Mouse (Mus musculus): ENCODE results near the gene R3hdm4. TPM values are rescaled to one million over a fixed set of nuclear protein-coding genes. Genes with fewer than 3 reads are reported as not detected.

Gene R3hdm4
- polyA plus RNA-seq, 1 experiment: 13.0 TPM

- TF ChIP-seq GATA1 (IDR thresholded peaks at IDR 0.05; ENCODE audit: low read length) (no peak), TAL1 (IDR thresholded peaks at IDR 0.05; ENCODE audit: low read length) (no peak)
- H3K4me3 ChIP-seq (replicated peaks): no peak overlapping the region
- no peaks in the 10 kb centered on the region for H3K9me3 ChIP-seq (ENCODE audit: control insufficient read depth, low read length)
- H3K36me3 ChIP-seq (ENCODE audit: control insufficient read depth): peaks cover 57% of the 10 kb centered on the region
- peaks cover 48% of the 10 kb centered on the region for H3K4me1 ChIP-seq (ENCODE audit: control insufficient read depth)
- no peaks in the 10 kb centered on the region for H3K27me3 ChIP-seq (ENCODE audit: control insufficient read depth)
These were observed 14.0 kb upstream of the R3hdm4 start for GRCm38 (mm10) chr10:79934794-79935569.

- H3K4me3 ChIP-seq (replicated peaks): no peak overlapping the region
- peaks cover 46% of the 10 kb centered on the region for H3K4me1 ChIP-seq (ENCODE audit: control insufficient read depth)
- H3K27me3 ChIP-seq (ENCODE audit: control insufficient read depth): no peaks in the 10 kb centered on the region
- H3K36me3 ChIP-seq (ENCODE audit: control insufficient read depth): peaks cover 55% of the 10 kb centered on the region
- TF ChIP-seq TAL1 (IDR thresholded peaks at IDR 0.05; ENCODE audit: low read length) (no peak), GATA1 (IDR thresholded peaks at IDR 0.05; ENCODE audit: low read length) (no peak)
- H3K9me3 ChIP-seq (ENCODE audit: control insufficient read depth, low read length): no peaks in the 10 kb centered on the region
These were observed 13.3 kb upstream of the R3hdm4 start for GRCm38 (mm10) chr10:79934272-79934721.

GRCm38 (mm10) chr10:79933861-79934260 is 12.9 kb upstream of the R3hdm4 start:
- H3K27me3 ChIP-seq (ENCODE audit: control insufficient read depth): no peaks in the 10 kb centered on the region
- H3K9me3 ChIP-seq (ENCODE audit: control insufficient read depth, low read length): no peaks in the 10 kb centered on the region
- no peak overlapping the region for H3K4me3 ChIP-seq (replicated peaks)
- H3K4me1 ChIP-seq (ENCODE audit: control insufficient read depth): peaks cover 46% of the 10 kb centered on the region
- no peak for TF ChIP-seq GATA1 (IDR thresholded peaks at IDR 0.05; ENCODE audit: low read length)
- no peak for TF ChIP-seq TAL1 (IDR thresholded peaks at IDR 0.05; ENCODE audit: low read length)
- H3K36me3 ChIP-seq (ENCODE audit: control insufficient read depth): peaks cover 53% of the 10 kb centered on the region

- no peaks in the 10 kb centered on the region for H3K27me3 ChIP-seq (ENCODE audit: control insufficient read depth)
- H3K36me3 ChIP-seq (ENCODE audit: control insufficient read depth): peaks cover 53% of the 10 kb centered on the region
- TF ChIP-seq GATA1 (IDR thresholded peaks at IDR 0.05; ENCODE audit: low read length) (no peak), TAL1 (IDR thresholded peaks at IDR 0.05; ENCODE audit: low read length) (no peak)
- H3K4me1 ChIP-seq (ENCODE audit: control insufficient read depth): peaks cover 49% of the 10 kb centered on the region
- H3K9me3 ChIP-seq (ENCODE audit: control insufficient read depth, low read length): no peaks in the 10 kb centered on the region
- H3K4me3 ChIP-seq (replicated peaks): no peak overlapping the region
These were observed 12.2 kb upstream of the R3hdm4 start for GRCm38 (mm10) chr10:79933145-79933679.

GRCm38 (mm10) chr10:79932736-79933135 is 11.7 kb upstream of the R3hdm4 start:
- H3K36me3 ChIP-seq (ENCODE audit: control insufficient read depth): peaks cover 50% of the 10 kb centered on the region
- TF ChIP-seq GATA1 (IDR thresholded peaks at IDR 0.05; ENCODE audit: low read length) (no peak), TAL1 (IDR thresholded peaks at IDR 0.05; ENCODE audit: low read length) (no peak)
- no peaks in the 10 kb centered on the region for H3K27me3 ChIP-seq (ENCODE audit: control insufficient read depth)
- H3K9me3 ChIP-seq (ENCODE audit: control insufficient read depth, low read length): no peaks in the 10 kb centered on the region
- peaks cover 49% of the 10 kb centered on the region for H3K4me1 ChIP-seq (ENCODE audit: control insufficient read depth)
- H3K4me3 ChIP-seq (replicated peaks): no peak overlapping the region

GRCm38 (mm10) chr10:79931797-79932196 is 10.8 kb upstream of the R3hdm4 start:
- Histone ChIP-seq H3K36me3 (ENCODE audit: control insufficient read depth) (peaks cover 45% of the 10 kb centered on the region), H3K4me3 (replicated peaks) (no peak overlapping the region), H3K4me1 (ENCODE audit: control insufficient read depth) (peaks cover 49% of the 10 kb centered on the region), H3K9me3 (ENCODE audit: control insufficient read depth, low read length) (no peaks in the 10 kb centered on the region), H3K27me3 (ENCODE audit: control insufficient read depth) (no peaks in the 10 kb centered on the region)
- TF ChIP-seq GATA1 (IDR thresholded peaks at IDR 0.05; ENCODE audit: low read length) (no peak), TAL1 (IDR thresholded peaks at IDR 0.05; ENCODE audit: low read length) (no peak)

- Histone ChIP-seq H3K4me1 (ENCODE audit: control insufficient read depth) (peaks cover 53% of the 10 kb centered on the region), H3K4me3 (replicated peaks) (no peak overlapping the region), H3K9me3 (ENCODE audit: control insufficient read depth, low read length) (no peaks in the 10 kb centered on the region), H3K36me3 (ENCODE audit: control insufficient read depth) (peaks cover 45% of the 10 kb centered on the region), H3K27me3 (ENCODE audit: control insufficient read depth) (no peaks in the 10 kb centered on the region)
- TF ChIP-seq TAL1 (IDR thresholded peaks at IDR 0.05; ENCODE audit: low read length) (no peak), GATA1 (IDR thresholded peaks at IDR 0.05; ENCODE audit: low read length) (no peak)
These were observed 9.8 kb upstream of the R3hdm4 start for GRCm38 (mm10) chr10:79930826-79931186.

- H3K36me3 ChIP-seq (ENCODE audit: control insufficient read depth): peaks cover 41% of the 10 kb centered on the region
These were observed 9.2 kb upstream of the R3hdm4 start for GRCm38 (mm10) chr10:79929967-79930825.

More at GRCm38 (mm10) chr10:79929967-79930825, 9.2 kb upstream of the R3hdm4 start:
- H3K9me3 ChIP-seq (ENCODE audit: control insufficient read depth, low read length): no peaks in the 10 kb centered on the region
- H3K4me1 ChIP-seq (ENCODE audit: control insufficient read depth): peaks cover 56% of the 10 kb centered on the region
- peak overlapping the region; percentile 30 for H3K4me3 ChIP-seq (replicated peaks)
- no peaks in the 10 kb centered on the region for H3K27me3 ChIP-seq (ENCODE audit: control insufficient read depth)
- TF ChIP-seq GATA1 (IDR thresholded peaks at IDR 0.05; ENCODE audit: low read length): no peak
- no peak for TF ChIP-seq TAL1 (IDR thresholded peaks at IDR 0.05; ENCODE audit: low read length)
